Mouse (Mus musculus): ENCODE data around the gene Tada3.
A peak's percentile ranks its signal among the peaks of the same experiment; 100 is the strongest.

DNA sequence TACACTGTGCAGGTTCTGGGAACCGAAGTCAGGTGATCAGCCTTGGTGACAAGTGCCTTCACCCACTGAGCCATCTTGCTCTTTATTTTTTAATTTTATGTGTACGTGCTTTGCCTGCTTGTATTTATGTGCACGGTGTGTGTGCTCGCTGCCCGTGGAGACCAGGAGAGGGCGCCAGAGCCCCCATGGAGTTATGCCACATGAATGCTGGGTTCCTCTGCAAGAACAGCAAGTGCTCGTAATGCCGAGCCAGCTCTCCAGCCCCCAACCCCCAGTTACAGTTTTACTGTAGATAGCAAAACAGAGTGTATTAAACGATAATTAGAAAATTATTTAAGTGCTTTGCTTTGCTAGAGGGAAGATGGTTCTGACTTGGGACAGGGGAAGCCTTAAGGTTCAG, 29.0 kb upstream of the Tada3 start:
- TF ChIP-seq CTCF (IDR thresholded peaks at IDR 0.05; ENCODE audit: control insufficient read depth, insufficient read depth, insufficient replicate concordance, low read depth, low read length), result peak; percentile 47; the same call in 1 of the 2 replicates
- no peak for TF ChIP-seq POLR2A (IDR thresholded peaks at IDR 0.05; ENCODE audit: control insufficient read depth, low read depth, low read length)

Data from testis, adult 2 months (tissue).